Mouse (Mus musculus): Measurements from ENCODE around the gene Hoxb3.

GRCm38 (mm10) chr11:96291681-96292564 lies 31.2 kb upstream of the Hoxb3 start, which contains the start of gene Hoxb6:
- TF ChIP-seq CTCF (IDR thresholded peaks at IDR 0.05; ENCODE audit: insufficient read depth, low read depth, low read length) = no peak
- no peak for TF ChIP-seq POLR2A (IDR thresholded peaks at IDR 0.05; ENCODE audit: insufficient read depth, low read depth, low read length)
